Mouse (Mus musculus): ENCODE data around the gene Ldlrap1.
"Not testable (repeated sequence)": the region's sequence is repeated elsewhere in the genome, so short reads cannot be mapped to it uniquely, and the experiment has no call there.

Ldlrap1 gene

DNA sequence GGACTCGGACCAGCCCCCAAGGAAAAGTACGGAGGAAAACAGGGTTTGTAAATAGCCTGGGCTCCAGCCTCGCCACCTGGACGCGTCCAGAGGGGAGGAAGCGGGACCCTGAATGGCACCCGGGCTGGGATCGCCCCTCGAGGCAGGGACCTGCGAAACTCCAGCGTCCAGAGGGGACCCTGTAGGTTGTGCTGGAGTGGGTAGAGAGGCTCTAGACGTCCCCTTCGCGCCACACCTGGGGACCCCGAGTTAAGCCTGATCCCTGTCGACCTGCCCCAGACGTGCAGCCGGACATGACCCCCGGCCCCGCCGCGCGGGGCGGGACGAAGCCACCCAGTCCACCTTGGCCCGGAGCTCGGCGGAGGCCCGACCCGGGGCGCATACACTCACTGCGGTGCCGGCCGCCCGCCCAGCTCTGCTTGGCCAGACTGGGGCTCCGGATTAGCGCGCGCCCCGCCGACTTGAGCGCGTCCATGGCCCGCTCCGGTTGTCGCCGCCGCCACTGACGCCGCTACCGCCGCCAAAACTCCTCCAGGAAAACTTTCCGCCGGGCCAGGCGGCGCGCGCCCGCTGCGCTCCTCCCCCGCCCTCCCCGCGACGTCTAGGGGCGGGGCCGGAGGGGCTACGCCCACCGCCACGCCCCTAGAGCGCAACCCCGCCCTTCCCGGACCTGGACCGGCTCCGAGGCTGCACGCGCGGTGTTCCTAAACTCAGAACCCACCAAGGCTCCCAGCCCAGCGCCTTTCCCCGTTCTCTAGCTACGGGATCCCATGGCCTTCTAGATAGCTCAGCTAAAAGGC lies at the start of gene Ldlrap1:
Gene Ldlrap1 (minus strand): TSS at position 599 of the 800 bp plus-strand sequence.
- peak; percentile 78 to 79 for DNase-seq

DNA sequence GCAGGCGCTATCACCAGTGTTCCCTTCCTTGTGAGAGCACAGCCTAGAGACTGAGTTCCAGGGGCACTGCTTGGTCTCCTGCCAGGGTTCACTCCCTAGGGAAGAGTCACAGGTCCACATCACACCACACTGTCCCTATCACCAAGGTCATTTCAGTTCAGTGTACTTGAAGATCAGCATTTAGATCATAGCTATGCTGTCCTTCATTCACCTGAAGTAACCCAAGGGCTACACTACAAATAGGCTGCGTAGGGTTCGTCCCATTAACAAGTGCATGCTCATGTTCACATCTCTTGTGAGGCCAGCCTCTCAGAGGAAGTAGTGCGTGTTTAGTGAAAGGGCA lies 46.4 kb upstream of the Ldlrap1 start:
- DNase-seq, result no peak

DNA sequence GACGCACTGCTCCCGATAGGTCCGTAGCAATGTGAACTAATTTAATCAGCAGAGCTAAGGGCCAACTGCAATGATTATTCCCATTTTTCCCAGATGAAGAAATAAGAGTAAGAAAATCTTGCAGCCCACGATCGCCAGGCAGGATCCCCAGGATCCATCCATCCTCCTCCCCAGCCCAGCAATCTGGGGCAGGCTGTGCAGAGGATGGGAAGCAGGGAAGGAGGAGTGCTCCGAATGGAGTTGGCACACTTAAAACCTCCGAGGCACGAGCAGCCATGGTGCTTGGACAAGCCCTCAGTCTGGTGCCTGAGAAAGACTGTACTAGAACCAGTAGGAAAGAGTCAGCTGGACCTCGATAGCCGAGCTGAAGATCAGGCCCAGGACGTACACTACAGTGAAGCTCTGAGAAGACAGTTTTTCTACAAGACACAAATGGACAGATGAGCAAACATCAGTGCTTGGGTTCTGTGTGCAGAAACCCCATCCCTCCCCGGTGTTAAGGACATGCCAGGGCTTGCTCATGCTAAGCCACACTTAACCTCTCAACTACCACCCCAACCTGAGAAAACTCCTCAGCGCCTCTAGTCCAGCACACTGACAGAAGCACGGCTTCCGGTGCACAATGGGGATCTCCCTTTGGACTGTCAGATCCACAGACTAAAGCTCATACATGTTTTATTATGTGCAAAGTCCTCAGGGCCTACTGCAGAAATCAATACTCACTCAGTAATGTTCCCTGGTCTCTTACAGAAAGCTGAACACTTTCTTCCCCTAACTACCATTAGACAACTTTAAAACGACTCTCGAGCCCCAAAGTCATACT lies 45.8 kb upstream of the Ldlrap1 start:
- DNase-seq, result no peak

DNA sequence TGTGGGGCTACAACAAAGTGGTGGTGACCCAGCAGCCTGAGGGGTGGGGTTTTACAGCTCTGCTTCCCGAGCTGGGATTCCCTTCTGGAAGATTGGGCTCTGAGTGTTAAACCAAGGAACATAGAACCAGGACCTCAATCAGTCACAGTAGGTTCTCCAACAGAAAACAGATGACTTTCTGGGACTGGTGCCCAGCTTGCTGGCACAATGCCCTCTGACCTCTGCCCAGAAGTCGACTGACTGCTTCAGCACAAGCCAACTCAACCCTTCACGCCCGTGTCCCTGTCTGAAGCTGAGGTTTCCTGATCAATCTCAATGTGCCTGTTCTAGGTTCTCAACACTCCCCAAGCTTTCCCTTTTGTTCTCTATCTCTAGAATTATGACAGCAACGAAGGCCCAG lies 36.9 kb upstream of the Ldlrap1 start:
- no peak for DNase-seq

DNA sequence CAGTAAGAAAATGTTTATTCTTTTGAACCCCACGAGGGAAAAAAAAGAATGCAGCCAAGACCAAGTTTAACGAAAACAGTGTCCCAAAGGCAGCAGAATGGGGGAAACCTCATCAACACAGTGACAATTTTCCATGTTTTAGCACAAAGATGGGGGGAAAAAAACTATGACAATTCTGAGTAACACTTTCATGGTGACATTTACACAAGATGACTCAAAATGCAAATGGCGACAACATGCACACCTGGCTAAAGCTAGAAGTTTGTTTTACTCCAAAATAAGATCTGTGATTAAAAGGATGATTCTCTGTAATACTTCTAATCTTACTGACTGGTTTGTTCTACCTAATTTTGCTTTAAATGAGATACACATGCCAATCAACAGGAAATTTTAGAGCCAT lies 34.9 kb upstream of the Ldlrap1 start:
- no peak for DNase-seq

DNA sequence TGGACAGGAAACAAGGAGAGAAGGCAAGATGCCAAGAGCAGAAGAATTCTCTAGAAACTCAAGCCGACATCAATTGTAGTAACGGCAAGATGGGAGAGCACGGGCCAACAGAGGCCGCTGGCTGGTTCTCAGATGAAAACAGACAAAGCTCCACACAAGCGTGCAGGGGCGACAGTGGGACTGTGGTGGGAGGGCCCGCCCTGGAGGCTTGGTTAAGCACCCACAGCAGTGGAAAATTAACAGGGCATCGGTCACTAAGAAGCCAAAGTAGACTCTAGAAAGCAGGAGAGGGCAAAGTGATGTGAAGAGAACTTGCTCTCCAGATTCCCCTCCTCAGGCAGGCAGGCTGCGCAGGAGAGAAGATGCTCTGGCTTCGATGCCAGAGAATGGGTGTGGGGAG lies 34.3 kb upstream of the Ldlrap1 start:
- DNase-seq, result no peak

DNA sequence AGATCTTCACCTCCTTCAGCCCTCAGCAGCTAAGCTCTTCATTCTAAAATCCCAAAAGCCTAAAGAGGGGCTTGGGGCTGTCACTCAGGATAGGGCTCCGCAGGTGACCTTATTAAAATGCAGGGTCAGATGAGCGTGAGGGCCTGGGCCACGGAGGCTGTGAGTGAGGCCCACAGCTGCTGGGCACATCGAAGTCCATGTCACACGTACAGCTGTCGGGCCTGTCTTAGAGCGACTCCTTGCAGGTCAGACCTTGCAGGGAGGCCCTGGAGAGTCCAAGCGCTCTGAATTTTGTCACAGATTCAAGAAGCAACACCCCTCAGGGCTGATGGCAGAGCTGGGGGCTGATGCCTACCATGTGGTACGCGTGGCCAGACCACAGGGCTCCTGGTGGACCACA lies 32.9 kb upstream of the Ldlrap1 start:
- no peak for DNase-seq

DNA sequence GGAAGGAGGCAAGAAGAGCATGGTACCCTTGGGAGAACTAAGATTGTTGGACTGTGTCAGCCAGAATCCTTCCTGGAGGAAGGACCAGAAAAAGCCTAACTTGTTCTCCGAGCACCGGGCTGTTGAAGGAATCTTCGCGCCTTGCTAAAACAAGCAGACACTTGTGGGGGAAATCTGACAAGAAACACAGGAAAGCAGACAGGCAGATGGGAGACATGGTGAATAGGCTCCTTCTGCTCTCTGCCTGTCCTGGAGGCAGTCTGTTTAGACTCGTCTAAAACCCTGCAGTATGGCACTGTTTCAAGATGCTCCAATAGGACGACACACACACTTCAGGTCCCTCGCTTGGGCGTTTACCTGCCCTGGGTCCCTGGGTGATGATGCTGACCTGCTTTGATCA lies 32.3 kb upstream of the Ldlrap1 start:
- no peak for DNase-seq

DNA sequence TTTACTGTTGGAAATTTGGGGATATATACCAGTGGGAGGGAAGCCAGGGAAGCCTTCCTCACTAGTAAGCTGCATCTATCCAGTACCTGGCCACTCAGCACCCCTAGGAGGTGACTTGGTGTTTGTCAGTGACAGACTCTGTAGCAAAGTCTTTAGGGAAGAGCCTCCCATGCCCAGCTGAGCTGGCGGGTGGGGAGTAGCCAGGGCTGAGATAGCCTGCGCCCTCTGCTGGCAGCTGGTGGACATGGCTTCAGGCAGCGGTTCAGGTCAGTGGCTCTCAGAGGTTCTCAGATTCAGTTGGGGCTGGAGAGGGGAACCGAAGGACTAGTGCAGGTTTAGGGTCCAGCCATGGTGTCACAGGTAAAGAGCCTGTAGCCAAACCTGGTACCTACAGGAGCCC lies 31.4 kb upstream of the Ldlrap1 start:
- peak; percentile 61 to 63 for DNase-seq

DNA sequence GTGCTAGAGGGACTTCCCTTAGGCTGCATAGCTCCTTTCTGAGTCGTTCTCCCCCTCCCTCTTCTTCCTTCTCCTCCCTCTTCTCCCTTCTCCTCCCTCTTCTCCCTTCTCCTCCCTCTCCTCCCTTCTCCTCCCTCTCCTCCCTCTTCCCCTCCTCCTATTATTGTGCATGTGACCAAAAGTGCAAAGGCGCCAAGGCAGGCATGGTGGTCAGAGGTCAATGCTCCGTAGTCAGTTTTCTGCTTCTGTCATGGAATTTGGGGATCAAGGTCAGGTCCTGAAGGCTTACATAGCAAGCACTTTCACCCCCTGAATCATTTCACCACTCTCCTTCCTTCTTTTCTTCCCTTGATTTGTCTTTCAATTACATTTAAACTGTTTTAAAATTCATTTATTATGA lies 31.0 kb upstream of the Ldlrap1 start:
- DNase-seq, result no peak

DNA sequence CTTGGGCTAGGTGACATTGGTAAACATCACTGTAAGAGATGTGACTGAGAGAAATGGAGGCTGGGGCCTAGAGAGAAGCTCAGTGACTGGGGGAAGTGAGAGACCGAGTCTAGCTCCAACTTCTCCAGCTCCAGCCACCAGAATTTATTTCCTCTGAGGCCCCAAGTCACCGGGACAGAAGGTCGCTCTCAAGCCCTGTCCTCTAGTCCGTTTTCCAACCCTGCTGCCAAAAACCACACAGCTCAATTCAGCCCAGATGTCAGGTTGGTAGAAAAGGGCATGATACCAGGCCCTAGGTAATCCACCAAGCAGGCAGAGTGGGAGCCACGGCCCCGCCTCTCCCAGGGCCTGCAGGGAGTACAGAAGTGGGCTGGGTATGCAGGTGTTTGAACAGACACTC lies 29.8 kb upstream of the Ldlrap1 start:
- DNase-seq, result no peak

DNA sequence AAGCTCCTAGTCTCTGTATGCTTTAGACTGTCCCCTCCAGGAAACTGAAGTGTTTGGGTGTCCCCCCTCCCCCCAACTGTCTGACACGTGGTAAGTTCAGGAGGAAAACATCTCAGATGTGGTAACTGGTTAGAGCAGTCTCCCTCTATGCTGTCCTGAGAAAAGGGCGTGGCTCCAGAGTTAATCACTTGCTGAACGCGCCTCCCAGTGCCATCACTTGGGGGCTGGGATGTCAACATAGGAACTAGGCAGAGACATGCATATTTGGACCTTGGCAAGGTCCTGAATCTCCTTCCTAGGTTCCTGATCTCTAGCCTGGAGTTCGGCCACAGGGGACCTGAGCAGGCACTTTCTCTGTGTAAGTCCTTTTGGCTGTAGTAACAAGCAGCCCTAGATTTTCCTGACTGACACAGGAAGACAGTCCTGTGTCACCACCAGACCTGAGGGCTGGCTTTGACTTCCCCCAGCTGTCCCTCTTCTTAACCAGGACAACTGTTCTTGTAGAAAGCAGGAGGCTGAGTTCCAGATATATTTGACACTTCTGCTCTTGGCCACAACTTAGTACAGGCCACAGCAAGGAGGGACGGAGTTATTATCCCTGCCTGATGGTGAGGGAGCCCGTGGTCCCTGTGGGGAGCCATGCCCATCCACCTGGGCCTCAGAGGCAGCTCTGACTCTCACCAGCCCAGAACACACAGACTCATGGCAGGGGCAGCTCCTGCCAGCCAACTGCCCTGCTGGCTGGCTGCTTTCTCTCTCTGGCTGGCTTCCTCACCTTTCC lies 28.9 kb upstream of the Ldlrap1 start:
- peak; percentile 46 to 55 for DNase-seq

DNA sequence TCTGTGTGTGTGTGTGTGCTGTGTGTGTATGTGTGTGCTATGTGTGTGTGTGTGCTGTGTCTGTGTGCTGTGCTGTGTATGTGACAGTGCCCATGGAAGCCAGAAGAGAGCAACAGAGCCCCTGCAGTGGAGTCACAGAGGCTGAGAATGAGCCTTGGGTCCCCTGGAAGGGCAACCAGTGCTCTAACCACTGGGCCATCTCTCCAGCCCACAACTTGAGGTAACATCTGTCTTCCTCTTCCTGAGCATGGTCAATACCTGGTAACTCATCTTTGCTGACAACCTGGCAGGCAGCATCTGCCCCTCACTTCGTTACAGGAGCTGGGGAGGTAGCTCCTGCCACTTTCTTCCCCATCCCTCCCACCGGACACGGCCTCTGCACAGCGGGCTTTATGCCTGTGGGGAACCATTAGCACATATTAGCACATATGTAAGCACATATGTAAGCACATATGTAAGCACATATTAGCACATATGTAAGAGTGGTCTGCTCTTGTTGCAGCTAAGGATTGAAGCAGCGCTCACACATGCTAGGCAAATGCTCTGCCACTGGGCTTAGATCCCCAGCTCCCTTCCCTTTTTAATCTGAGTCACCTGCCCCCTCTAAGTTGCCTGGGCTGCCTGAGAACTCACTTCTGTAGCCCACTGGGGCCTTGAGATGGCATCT lies 28.1 kb upstream of the Ldlrap1 start:
- no peak for DNase-seq

DNA sequence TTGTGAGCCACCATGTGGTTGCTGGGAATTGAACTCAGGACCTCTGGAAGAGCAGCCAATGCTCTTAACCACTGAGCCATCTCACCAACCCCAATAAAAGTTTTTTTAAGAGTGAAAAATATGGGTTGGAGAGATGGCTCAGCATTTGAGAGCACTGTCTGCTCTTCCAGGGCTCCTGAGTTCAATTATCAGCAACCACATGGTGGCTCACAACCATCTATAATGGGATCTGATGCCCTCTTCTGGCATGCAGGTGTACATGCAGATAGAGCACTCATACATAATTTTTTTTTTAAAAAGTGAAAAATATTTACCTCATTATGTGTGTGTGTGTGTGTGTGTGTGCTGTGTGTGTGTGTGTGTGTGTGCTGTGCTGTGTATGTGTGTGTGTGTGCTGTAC lies 27.1 kb upstream of the Ldlrap1 start:
- not testable (repeated sequence) for DNase-seq

DNA sequence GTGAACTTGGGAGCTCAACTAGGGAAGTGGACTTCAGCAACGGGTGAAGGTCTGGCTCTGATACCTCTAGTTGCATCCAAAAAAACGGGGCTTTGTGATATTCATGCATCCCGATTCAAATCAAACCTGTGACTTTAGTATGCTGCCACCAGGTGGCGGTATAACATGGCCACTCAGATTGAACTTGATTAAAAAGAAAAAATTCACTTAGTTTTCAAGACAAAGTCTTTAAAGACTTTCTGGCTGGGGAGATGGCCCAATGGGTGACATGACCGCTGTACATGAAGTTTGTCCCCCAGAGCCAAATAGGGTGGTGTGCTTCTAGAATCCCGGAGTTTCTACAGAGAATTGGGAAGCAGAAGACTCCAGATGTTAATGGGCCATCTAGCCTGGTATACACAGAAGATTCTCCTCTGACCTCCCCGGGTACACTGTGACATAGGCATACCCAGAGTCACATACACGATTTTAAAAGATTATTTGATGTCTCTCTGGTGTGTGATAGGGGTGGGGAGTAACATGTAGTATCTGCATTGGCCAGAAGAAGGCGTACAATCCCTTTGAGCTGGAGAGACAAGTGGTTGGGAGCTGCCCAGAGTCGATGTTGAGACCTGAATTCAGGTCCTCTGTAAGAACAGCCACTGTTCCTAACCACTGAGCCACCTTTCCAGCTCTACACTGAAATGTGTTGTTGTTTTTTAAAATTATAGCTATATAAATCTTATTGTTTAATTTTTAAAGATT lies 25.6 kb upstream of the Ldlrap1 start:
- peak; percentile 32 to 45 for DNase-seq

DNA sequence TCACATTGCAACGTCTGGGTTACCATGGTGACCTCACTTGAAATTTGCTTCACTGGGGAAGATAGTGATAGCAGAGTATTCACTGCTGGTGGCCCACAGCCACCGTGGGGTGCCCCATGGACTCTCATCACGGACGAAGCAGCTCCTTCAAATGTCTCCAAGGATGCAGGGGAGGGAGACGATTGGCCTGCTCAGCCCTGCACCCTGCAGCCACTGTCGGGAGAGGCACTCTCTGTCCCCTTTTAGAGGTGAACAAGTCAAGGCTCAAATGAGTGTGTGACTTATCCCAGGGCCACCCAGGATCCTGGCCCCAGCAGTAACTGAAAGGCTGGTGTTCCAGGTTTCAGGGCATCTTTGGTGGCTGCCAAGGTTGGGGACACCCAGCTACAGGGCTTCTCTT lies 23.9 kb upstream of the Ldlrap1 start:
- DNase-seq, result no peak

DNA sequence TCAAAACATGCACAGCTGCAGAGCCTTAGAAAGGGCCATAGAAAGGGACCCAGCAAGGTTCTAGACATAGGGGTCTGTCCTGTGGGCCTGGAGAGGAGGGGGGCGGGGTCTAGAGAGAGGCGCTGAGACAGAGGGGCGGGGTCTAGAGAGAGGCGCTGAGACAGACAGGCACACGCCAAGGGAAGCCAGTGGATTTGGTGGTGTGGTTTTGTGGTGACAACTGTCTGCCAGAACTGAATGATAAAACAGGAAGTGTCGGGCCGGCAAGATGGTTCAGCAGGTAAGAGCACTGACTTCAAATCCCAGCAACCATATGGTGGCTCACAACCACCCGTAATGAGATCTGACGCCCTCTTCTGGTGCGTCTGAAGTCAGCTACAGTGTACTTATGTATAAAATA lies 19.1 kb upstream of the Ldlrap1 start:
- peak; percentile 72 to 84 for DNase-seq

DNA sequence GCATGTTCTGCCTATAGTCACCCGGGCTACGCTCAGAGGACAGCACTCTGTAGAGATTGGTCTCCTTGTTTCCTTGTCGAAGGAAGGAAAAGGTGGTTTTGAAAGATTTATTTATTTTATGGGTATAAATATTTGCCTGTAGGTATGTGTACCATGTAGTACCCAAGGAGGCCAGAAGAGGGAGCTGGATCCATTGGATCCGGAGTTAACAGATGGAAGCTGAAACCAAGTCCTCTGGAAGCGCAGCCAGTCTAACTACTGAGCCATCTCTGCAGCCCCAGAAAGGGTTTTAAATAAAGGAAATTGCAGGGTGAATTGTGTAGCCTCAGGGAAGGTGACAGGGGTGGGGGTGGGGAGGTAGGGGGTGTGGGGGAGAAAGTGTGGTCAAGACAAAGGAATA lies 16.9 kb upstream of the Ldlrap1 start:
- no peak for DNase-seq

DNA sequence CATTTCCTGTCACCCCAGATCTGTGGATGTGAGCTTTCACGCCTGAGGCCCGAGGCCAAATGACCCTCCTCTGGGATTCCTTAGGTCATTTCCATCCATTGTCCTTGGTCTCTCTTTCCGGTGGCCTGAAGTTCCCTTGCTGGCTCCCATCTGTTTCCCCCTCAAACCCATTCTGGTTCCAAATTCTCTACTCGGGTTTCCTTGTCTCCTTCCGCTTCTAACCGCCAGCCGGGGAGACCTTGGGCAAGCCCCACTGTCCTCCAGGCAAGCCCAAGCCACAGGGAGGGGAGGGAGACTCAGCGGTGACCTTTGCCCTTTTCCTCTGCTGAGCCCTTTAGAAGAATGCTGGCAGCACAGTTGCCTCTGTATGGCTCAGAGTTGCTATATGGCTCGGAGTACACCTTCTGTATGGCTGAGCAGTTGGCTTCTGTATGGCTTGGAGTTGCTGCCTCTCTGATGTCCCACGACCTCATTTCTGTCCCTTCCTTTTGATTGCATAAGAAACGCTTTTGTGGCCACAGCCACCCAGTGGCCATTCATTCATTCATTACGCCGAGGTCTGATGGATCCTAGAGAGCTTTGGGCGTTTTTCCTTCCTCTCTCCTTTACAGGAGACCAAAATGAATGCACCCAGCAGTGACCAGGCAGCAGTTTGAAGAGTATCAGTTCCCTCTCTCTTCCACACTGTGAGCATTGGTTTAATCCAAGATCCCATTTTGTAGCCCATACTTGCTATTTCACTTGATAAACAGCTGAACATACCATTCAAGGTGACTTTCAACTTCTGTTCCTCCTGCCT lies 11.5 kb upstream of the Ldlrap1 start:
- no peak for DNase-seq

DNA sequence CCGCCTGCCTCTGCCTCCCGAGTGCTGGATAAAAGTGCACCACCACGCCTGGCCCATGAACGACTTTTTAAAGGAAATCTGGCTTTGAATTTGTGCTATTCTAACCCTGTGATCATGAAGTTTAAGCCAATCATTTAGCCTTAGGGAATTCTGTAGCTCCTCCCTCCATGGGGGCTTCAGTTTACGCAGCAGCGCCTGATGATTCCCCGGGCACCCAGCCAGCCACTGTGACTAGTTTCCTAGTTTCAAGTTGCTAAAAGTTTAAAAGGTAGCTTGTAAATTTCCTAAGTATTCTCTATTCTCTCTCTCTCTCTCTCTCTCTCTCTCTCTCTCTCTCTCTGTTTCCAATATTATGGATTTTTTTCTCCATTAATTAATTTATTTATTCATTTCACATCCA lies 8.4 kb upstream of the Ldlrap1 start:
- no peak for DNase-seq

DNA sequence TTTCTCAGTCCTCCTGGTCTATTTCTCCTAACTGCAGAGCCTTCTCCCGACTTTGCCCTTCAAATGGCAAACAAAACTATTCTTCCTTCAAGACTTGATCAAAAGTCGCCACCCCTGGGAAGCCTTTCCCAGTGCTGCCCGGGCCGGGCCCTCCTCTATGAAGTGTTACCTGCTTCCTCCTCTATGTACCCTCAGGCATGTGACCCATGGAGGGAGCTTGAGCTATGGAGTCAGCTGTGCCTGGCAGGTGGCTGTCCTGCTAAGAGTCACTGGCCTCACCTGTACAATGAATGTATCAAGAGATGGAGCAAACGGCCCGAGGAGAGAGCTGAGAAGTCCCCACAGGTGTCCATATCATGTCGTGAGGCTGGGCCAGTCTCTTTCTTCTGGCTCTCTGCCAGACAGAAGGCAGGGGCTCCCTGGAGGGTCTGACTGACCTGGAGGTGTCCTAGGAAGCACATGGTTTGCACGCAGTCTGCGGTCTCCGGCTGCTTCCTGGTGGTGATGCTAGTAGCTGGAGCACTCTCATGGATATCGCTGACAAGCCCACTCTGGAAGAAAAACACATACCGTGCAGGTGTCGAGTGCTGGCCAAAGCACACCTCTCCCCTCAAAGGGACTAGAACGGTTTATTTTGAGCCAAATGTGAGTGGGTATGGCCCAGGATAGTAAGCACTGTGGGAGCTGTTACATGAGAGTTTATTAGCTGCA lies 7.6 kb upstream of the Ldlrap1 start:
- DNase-seq, result no peak

Measured in thymus, postnatal 36 days (tissue).